ENCODE assay signal across 21 mouse cellular contexts in genomic region chr16:8658764-8659163, GRCm38 (mm10). TPM values are rescaled to one million over a fixed set of nuclear protein-coding genes. Genes with fewer than 3 reads are reported as not detected.
A peak's percentile ranks its signal among the peaks of the same experiment; 100 is the strongest.
DNase-seq lines count a peak whose midpoint lies in the region; ATAC-seq lines count a peak whose summit lies in the region.
"Had no signal": no experiment of that assay in that cellular context is flagged by ENCODE, and none has a peak within 500 bp of the region (broad histone marks: within the 10 kb centered on the region; RNA-seq: fewer than 3 reads in every experiment).

No protein-coding gene starts in this region.

- no peaks in the 10 kb centered on the region for H3K4me1 ChIP-seq in intestine, embryonic 15.5 days (replicated peaks)

- no peaks in the 10 kb centered on the region for H3K27me3 ChIP-seq in intestine, embryonic 15.5 days (replicated peaks)
- H3K27me3 ChIP-seq: megakaryocyte, embryonic 14.5 days had no signal

- ATAC-seq in cerebellum, adult (ENCODE audit: insufficient number of reproducible peaks, low FRiP score, low TSS enrichment), result no peak
- ATAC-seq in intestine, embryonic 15.5 days, result no peak
- ATAC-seq: lung, postnatal 0 days had no signal

- no peak overlapping the region for H3K4me2 ChIP-seq in intestine, embryonic 15.5 days (replicated peaks)

- H3K9ac ChIP-seq in intestine, embryonic 15.5 days, result no peak overlapping the region
- H3K9ac ChIP-seq: liver, embryonic 14.5 days had no signal

- no peak overlapping the region for H3K27ac ChIP-seq in intestine, embryonic 15.5 days
- H3K27ac ChIP-seq: liver, embryonic 14.5 days had no signal

- 94% methylated on average over 4 of the region's 4 CpGs for WGBS in intestine, embryonic 15.5 days

- H3K36me3 ChIP-seq in intestine, embryonic 15.5 days, result peaks cover 33% of the 10 kb centered on the region; the same call in 1 of the 2 replicates

- peak; percentile 27 to 41 for DNase-seq in cerebellum, postnatal 36 days
- DNase-seq in lung, postnatal 10 days, result peak; percentile 42
- DNase-seq in lung, postnatal 36 days, result no peak
- DNase-seq in adrenal gland, postnatal 36 days, result peak; percentile 62 to 68
- peak; percentile 64 to 81 for DNase-seq in kidney, postnatal 36 days
- DNase-seq: heart, adult 11 months; thymus, postnatal 36 days had no signal

- no peaks in the 10 kb centered on the region for H3K9me3 ChIP-seq in intestine, embryonic 15.5 days
- H3K9me3 ChIP-seq: megakaryocyte, embryonic 14.5 days had no signal

- H3K4me3 ChIP-seq in intestine, embryonic 15.5 days (replicated peaks), result no peak overlapping the region
- H3K4me3 ChIP-seq: megakaryocyte, embryonic 14.5 days had no signal

RNA-seq across cellular contexts. Expression of gene Carhsp1, which starts 13.2 kb away (rescaled TPM):
- 100 to 1,000 TPM in 1 of 2 experiments, 10 to 100 TPM in 1; 50.0 to 107 TPM for total RNA-seq in adrenal gland, postnatal 36 days (2021)
- 89.8 and 90.4 TPM in 2 replicates for polyA plus RNA-seq in intestine, embryonic 15.5 days (2015; fragmentation: Nextera tagmentation; extraction: Ambion mirVana)

RNA-seq across cellular contexts. Expression of gene Tmem186, which starts 21.3 kb away (rescaled TPM):
- 10 to 100 TPM; 17.1 to 21.1 TPM for total RNA-seq in adrenal gland, postnatal 36 days (2021)
- 22.0 and 22.2 TPM in 2 replicates for polyA plus RNA-seq in intestine, embryonic 15.5 days (2015; fragmentation: Nextera tagmentation; extraction: Ambion mirVana)

RNA-seq across cellular contexts. Expression of gene Pmm2, which starts 21.3 kb away (rescaled TPM):
- total RNA-seq in adrenal gland, postnatal 36 days (2021), result 10 to 100 TPM; 44.2 to 50.2 TPM
- 92.0 and 98.9 TPM in 2 replicates for polyA plus RNA-seq in intestine, embryonic 15.5 days (2015; fragmentation: Nextera tagmentation; extraction: Ambion mirVana)

RNA-seq across cellular contexts. Expression of gene Gm5767, which starts 21.8 kb away (rescaled TPM):
- not detected for total RNA-seq in adrenal gland, postnatal 36 days (2021)
- not detected in 2 replicates for polyA plus RNA-seq in intestine, embryonic 15.5 days (2015; fragmentation: Nextera tagmentation; extraction: Ambion mirVana)
- total RNA-seq: gastrocnemius, adult 8-10 months; hematopoietic stem cell, adult 5-6 weeks; layer of hippocampus, postnatal 25 days; left cerebral cortex, postnatal 36 days had no signal
- polyA plus RNA-seq: embryonic facial prominence, embryonic 14.5 days; heart, embryonic 14.5 days; lung, postnatal 0 days; midbrain, embryonic 16.5 days; spleen, adult 2 months; stomach, embryonic 16.5 days had no signal
